Mouse (Mus musculus) common myeloid progenitor, adult 5-6 weeks (primary cell): Measurements from ENCODE around the gene Col4a6. TPM values are rescaled to one million over a fixed set of nuclear protein-coding genes. Genes with fewer than 3 reads are reported as not detected.

Experiments
- ATAC-seq: replicated peaks from 2 replicates; pipeline ENCODE4 v1.8.0; 2016; ENCODE audit warnings: low read depth, mild to moderate bottlenecking, moderate TSS enrichment, inconsistent platforms; ENCODE audit not compliant: poor library complexity, severe bottlenecking
- total RNA-seq: library from RNA; stranded (forward); fragments of 200-1000, 187-1606 nt; gene quantifications from 2 replicates; pipeline ENCODE4 v1.2.3, GENCODE M21; 2017

Col4a6 gene
- 0.19 TPM in 1 of 2 replicates, not detected in the other for total RNA-seq

GRCm38 (mm10) chrX:141473470-141474302 lies at the start of gene Col4a6:
Col4a6 (minus strand) TSS chrX:141474076.
- ATAC-seq = peak; percentile 51; the same call in 1 of the 2 replicates

- no peak for ATAC-seq
Observed at GRCm38 (mm10) chrX:141503125-141503524, 29.2 kb upstream of the Col4a6 start.

- ATAC-seq = no peak
Observed at GRCm38 (mm10) chrX:141494545-141494944, 20.7 kb upstream of the Col4a6 start.

- peak; percentile 61 for ATAC-seq
Observed at GRCm38 (mm10) chrX:141475566-141476327, 1.9 kb upstream of the Col4a6 start.

- peak; percentile 79 for ATAC-seq
Observed at GRCm38 (mm10) chrX:141475110-141475509, 1.2 kb upstream of the Col4a6 start, which contains the start of gene Col4a5. Col4a5 (plus strand) TSS chrX:141475385.

- no peak for ATAC-seq
Observed at GRCm38 (mm10) chrX:141447936-141448335, 25.9 kb downstream of the Col4a6 start.

- ATAC-seq = no peak
Observed at GRCm38 (mm10) chrX:141439423-141439822, 34.5 kb downstream of the Col4a6 start.

GRCm38 (mm10) chrX:141436780-141437179 lies 37.1 kb downstream of the Col4a6 start:
- no peak for ATAC-seq

GRCm38 (mm10) chrX:141415318-141415717 lies 58.6 kb downstream of the Col4a6 start:
- no peak for ATAC-seq

- no peak for ATAC-seq
Observed at GRCm38 (mm10) chrX:141396243-141396642, 77.6 kb downstream of the Col4a6 start.

GRCm38 (mm10) chrX:141385399-141386105 lies 88.3 kb downstream of the Col4a6 start:
- ATAC-seq = no peak

GRCm38 (mm10) chrX:141384632-141385031 lies 89.2 kb downstream of the Col4a6 start:
- ATAC-seq = no peak

- no peak for ATAC-seq
Observed at GRCm38 (mm10) chrX:141370276-141370675, 103.6 kb downstream of the Col4a6 start.

- no peak for ATAC-seq
Observed at GRCm38 (mm10) chrX:141363331-141363730, 110.5 kb downstream of the Col4a6 start.

GRCm38 (mm10) chrX:141341417-141341816 lies 132.5 kb downstream of the Col4a6 start:
- ATAC-seq = no peak

GRCm38 (mm10) chrX:141328044-141328443 lies 145.8 kb downstream of the Col4a6 start:
- no peak for ATAC-seq

GRCm38 (mm10) chrX:141324201-141324600 lies 149.7 kb downstream of the Col4a6 start:
- no peak for ATAC-seq

GRCm38 (mm10) chrX:141316217-141316616 lies 157.7 kb downstream of the Col4a6 start:
- ATAC-seq = no peak

GRCm38 (mm10) chrX:141315795-141316194 lies 158.1 kb downstream of the Col4a6 start:
- ATAC-seq = no peak

- peak; percentile 89 for ATAC-seq
Observed at GRCm38 (mm10) chrX:141292702-141293462, 181.0 kb downstream of the Col4a6 start.
